Mouse (Mus musculus) right cerebral cortex, postnatal 4 days (tissue): ENCODE data around the gene Qsox1.

Source experiments
- DNase-seq: peaks from one replicate; pipeline ENCODE4 v3.0.0-alpha.2; 2022

Qsox1 gene

GRCm38 (mm10) chr1:155742411-155743363 is 70.0 kb downstream of the Qsox1 start:
- peak; percentile 16 for DNase-seq

- DNase-seq = peak; percentile 24
These were observed 70.7 kb downstream of the Qsox1 start for GRCm38 (mm10) chr1:155741988-155742387.

- no peak for DNase-seq
These were observed 71.2 kb downstream of the Qsox1 start for GRCm38 (mm10) chr1:155741378-155741945.

GRCm38 (mm10) chr1:155740622-155741377 is 71.9 kb downstream of the Qsox1 start:
- DNase-seq = peak; percentile 24

- DNase-seq = no peak
These were observed 74.8 kb downstream of the Qsox1 start for GRCm38 (mm10) chr1:155737809-155738383.

GRCm38 (mm10) chr1:155737017-155737808 is 75.5 kb downstream of the Qsox1 start:
- DNase-seq = peak; percentile 13

GRCm38 (mm10) chr1:155736096-155736825 is 76.4 kb downstream of the Qsox1 start:
- no peak for DNase-seq

GRCm38 (mm10) chr1:155731156-155731555 is 81.5 kb downstream of the Qsox1 start:
- no peak for DNase-seq

GRCm38 (mm10) chr1:155729113-155729795 is 83.4 kb downstream of the Qsox1 start:
- no peak for DNase-seq

GRCm38 (mm10) chr1:155727830-155728229 is 84.9 kb downstream of the Qsox1 start:
- no peak for DNase-seq
